Mouse (Mus musculus): ENCODE measurements at regions not wholly inside any gene's neighbourhood (a gene's known extent, or its start where the extent isn't known, plus 50 kb on each side); places are given as distances from the start of the nearest gene placed in this dataset.

GRCm38 (mm10) chr8:56733318-56733717, 182.4 kb downstream of the Fbxo8 start:
- TF ChIP-seq POLR2A (IDR thresholded peaks at IDR 0.05; ENCODE audit: borderline replicate concordance, extremely low read depth, low read depth, low read length): no peak
- no peak for TF ChIP-seq CTCF (IDR thresholded peaks at IDR 0.05; ENCODE audit: insufficient read depth, low read length)
- WGBS: 52% methylated on average over 6 of the region's 6 CpGs

GRCm38 (mm10) chr8:56735021-56735420, 184.1 kb downstream of the Fbxo8 start:
- Histone ChIP-seq H3K4me1 (ENCODE audit: control insufficient read depth, insufficient read depth, low read length) (no peaks in the 10 kb centered on the region), H3K4me3 (replicated peaks; ENCODE audit: extremely low read depth, low read depth, low read length) (no peak overlapping the region)
- no peak for DNase-seq
- TF ChIP-seq POLR2A (IDR thresholded peaks at IDR 0.05; ENCODE audit: borderline replicate concordance, extremely low read depth, low read depth, low read length): no peak
- TF ChIP-seq CTCF (IDR thresholded peaks at IDR 0.05; ENCODE audit: insufficient read depth, low read length): no peak
- 52% methylated on average over 2 of the region's 2 CpGs for WGBS

More at GRCm38 (mm10) chr8:56733318-56733717, 182.4 kb downstream of the Fbxo8 start:
- DNase-seq: no peak
- no peak overlapping the region for H3K4me3 ChIP-seq (replicated peaks; ENCODE audit: extremely low read depth, low read depth, low read length)
- no peaks in the 10 kb centered on the region for H3K4me1 ChIP-seq (ENCODE audit: control insufficient read depth, insufficient read depth, low read length)

- H3K4me1 ChIP-seq (ENCODE audit: control insufficient read depth, insufficient read depth, low read length): no peaks in the 10 kb centered on the region
- TF ChIP-seq CTCF (IDR thresholded peaks at IDR 0.05; ENCODE audit: insufficient read depth, low read length): no peak
- TF ChIP-seq POLR2A (IDR thresholded peaks at IDR 0.05; ENCODE audit: borderline replicate concordance, extremely low read depth, low read depth, low read length): no peak
- no peak for DNase-seq
- whole genome bisulfite sequencing: 45% methylated on average over 5 of the region's 5 CpGs
- no peak overlapping the region for H3K4me3 ChIP-seq (replicated peaks; ENCODE audit: extremely low read depth, low read depth, low read length)
Measured at GRCm38 (mm10) chr8:56767034-56767433, 216.1 kb downstream of the Fbxo8 start.

- TF ChIP-seq POLR2A (IDR thresholded peaks at IDR 0.05; ENCODE audit: borderline replicate concordance, extremely low read depth, low read depth, low read length) (no peak), CTCF (IDR thresholded peaks at IDR 0.05; ENCODE audit: insufficient read depth, low read length) (no peak)
- Histone ChIP-seq H3K4me3 (replicated peaks; ENCODE audit: extremely low read depth, low read depth, low read length) (no peak overlapping the region), H3K4me1 (ENCODE audit: control insufficient read depth, insufficient read depth, low read length) (no peaks in the 10 kb centered on the region)
- WGBS: 55% methylated on average over 2 of the region's 2 CpGs
- DNase-seq: no peak
Measured at GRCm38 (mm10) chr8:56784441-56784840, 233.6 kb downstream of the Fbxo8 start.

- Histone ChIP-seq H3K4me1 (ENCODE audit: control insufficient read depth, insufficient read depth, low read length) (no peaks in the 10 kb centered on the region), H3K4me3 (replicated peaks; ENCODE audit: extremely low read depth, low read depth, low read length) (no peak overlapping the region)
- DNase-seq: peak; percentile 2
- TF ChIP-seq POLR2A (IDR thresholded peaks at IDR 0.05; ENCODE audit: borderline replicate concordance, extremely low read depth, low read depth, low read length) (no peak), CTCF (IDR thresholded peaks at IDR 0.05; ENCODE audit: insufficient read depth, low read length) (no peak)
- WGBS: 76% methylated on average over 2 of the region's 2 CpGs
Measured at GRCm38 (mm10) chr8:56789549-56790270, 238.8 kb downstream of the Fbxo8 start.

GRCm38 (mm10) chr8:56832651-56833050, 281.8 kb downstream of the Fbxo8 start:
- Histone ChIP-seq H3K4me1 (ENCODE audit: control insufficient read depth, insufficient read depth, low read length) (no peaks in the 10 kb centered on the region), H3K4me3 (replicated peaks; ENCODE audit: extremely low read depth, low read depth, low read length) (no peak overlapping the region)
- DNase-seq: no peak
- no peak for TF ChIP-seq POLR2A (IDR thresholded peaks at IDR 0.05; ENCODE audit: borderline replicate concordance, extremely low read depth, low read depth, low read length)
- TF ChIP-seq CTCF (IDR thresholded peaks at IDR 0.05; ENCODE audit: insufficient read depth, low read length): no peak
- 87% methylated on average over 5 of the region's 5 CpGs for WGBS

- TF ChIP-seq POLR2A (IDR thresholded peaks at IDR 0.05; ENCODE audit: borderline replicate concordance, extremely low read depth, low read depth, low read length) (no peak), CTCF (IDR thresholded peaks at IDR 0.05; ENCODE audit: insufficient read depth, low read length) (no peak)
- WGBS: 36% methylated on average over 4 of the region's 4 CpGs
- Histone ChIP-seq H3K4me3 (replicated peaks; ENCODE audit: extremely low read depth, low read depth, low read length) (no peak overlapping the region), H3K4me1 (ENCODE audit: control insufficient read depth, insufficient read depth, low read length) (no peaks in the 10 kb centered on the region)
- no peak for DNase-seq
Measured at GRCm38 (mm10) chr8:56833129-56833528, 282.2 kb downstream of the Fbxo8 start.

- no peak overlapping the region for H3K4me3 ChIP-seq (replicated peaks; ENCODE audit: extremely low read depth, low read depth, low read length)
- no peaks in the 10 kb centered on the region for H3K4me1 ChIP-seq (ENCODE audit: control insufficient read depth, insufficient read depth, low read length)
- no peak for DNase-seq
- WGBS: 22% methylated on average over 8 of the region's 8 CpGs
- TF ChIP-seq CTCF (IDR thresholded peaks at IDR 0.05; ENCODE audit: insufficient read depth, low read length) (no peak), POLR2A (IDR thresholded peaks at IDR 0.05; ENCODE audit: borderline replicate concordance, extremely low read depth, low read depth, low read length) (no peak)
Measured at GRCm38 (mm10) chr8:56883449-56883848, 332.6 kb downstream of the Fbxo8 start.

GRCm38 (mm10) chr8:56884195-56884594, 333.3 kb downstream of the Fbxo8 start:
- H3K4me1 ChIP-seq (ENCODE audit: control insufficient read depth, insufficient read depth, low read length): no peaks in the 10 kb centered on the region
- no peak for TF ChIP-seq CTCF (IDR thresholded peaks at IDR 0.05; ENCODE audit: insufficient read depth, low read length)
- no peak for TF ChIP-seq POLR2A (IDR thresholded peaks at IDR 0.05; ENCODE audit: borderline replicate concordance, extremely low read depth, low read depth, low read length)
- no peak overlapping the region for H3K4me3 ChIP-seq (replicated peaks; ENCODE audit: extremely low read depth, low read depth, low read length)
- DNase-seq: no peak
- 18% methylated on average over 1 of the region's 1 CpGs for WGBS

GRCm38 (mm10) chr8:56893638-56894037, 342.7 kb downstream of the Fbxo8 start:
- WGBS: 34% methylated on average over 3 of the region's 3 CpGs
- H3K4me3 ChIP-seq (replicated peaks; ENCODE audit: extremely low read depth, low read depth, low read length): no peak overlapping the region
- no peak for DNase-seq
- H3K4me1 ChIP-seq (ENCODE audit: control insufficient read depth, insufficient read depth, low read length): no peaks in the 10 kb centered on the region
- no peak for TF ChIP-seq POLR2A (IDR thresholded peaks at IDR 0.05; ENCODE audit: borderline replicate concordance, extremely low read depth, low read depth, low read length)
- no peak for TF ChIP-seq CTCF (IDR thresholded peaks at IDR 0.05; ENCODE audit: insufficient read depth, low read length)
